Mouse (Mus musculus): ENCODE results near the gene Plin3. TPM values are rescaled to one million over a fixed set of nuclear protein-coding genes. Genes with fewer than 3 reads are reported as not detected.

Plin3 gene
- total and polyA plus RNA-seq, 3 experiments = 66.2 to 221 (median 160) TPM

DNA sequence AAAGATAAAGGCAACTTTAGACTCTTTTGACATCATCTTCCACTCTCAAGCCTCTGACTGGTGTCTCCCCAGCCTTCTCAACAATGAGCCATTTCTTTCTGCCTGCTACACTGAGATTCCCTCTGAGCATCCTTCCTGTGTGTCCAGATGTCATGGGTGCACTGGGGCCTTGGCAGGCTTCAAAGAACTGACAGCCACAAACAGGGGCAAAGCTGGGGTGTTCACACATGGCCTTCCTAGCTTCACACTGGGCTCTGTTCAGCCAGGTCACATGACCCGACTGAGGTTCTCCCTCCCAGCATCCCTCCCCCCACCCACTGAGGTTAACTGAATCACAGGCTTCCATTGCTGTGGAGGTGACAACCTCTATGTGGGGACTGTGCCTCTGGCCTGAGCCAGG, 3.5 kb upstream of the Plin3 start:
- TF ChIP-seq EP300 (IDR thresholded peaks at IDR 0.05; ENCODE audit: insufficient read depth, low read depth, low read length) = no peak
- TF ChIP-seq CTCF (IDR thresholded peaks at IDR 0.05) = no peak
- no peak for TF ChIP-seq POLR2A (IDR thresholded peaks at IDR 0.05; ENCODE audit: insufficient read depth, low read depth, low read length)
- Histone ChIP-seq H3K4me3 (no peak overlapping the region), H3K9ac (ENCODE audit: low read depth, low read length) (no peak overlapping the region), H3K4me1 (ENCODE audit: control insufficient read depth, insufficient read depth, low read length) (peaks cover 2% of the 10 kb centered on the region), H3K79me2 (replicated peaks; ENCODE audit: control insufficient read depth, insufficient read depth, low read length) (no peaks in the 10 kb centered on the region), H3K27ac (no peak overlapping the region), H3K36me3 (ENCODE audit: control insufficient read depth, insufficient read depth, low read length) (no peaks in the 10 kb centered on the region), H3K27me3 (ENCODE audit: control insufficient read depth, insufficient read depth, low read length) (no peaks in the 10 kb centered on the region)
- intact Hi-C loops (cut with DNase I) = no loop called here
- no peak for DNase-seq
- 77% methylated on average over 1 of the region's 1 CpGs for WGBS

DNA sequence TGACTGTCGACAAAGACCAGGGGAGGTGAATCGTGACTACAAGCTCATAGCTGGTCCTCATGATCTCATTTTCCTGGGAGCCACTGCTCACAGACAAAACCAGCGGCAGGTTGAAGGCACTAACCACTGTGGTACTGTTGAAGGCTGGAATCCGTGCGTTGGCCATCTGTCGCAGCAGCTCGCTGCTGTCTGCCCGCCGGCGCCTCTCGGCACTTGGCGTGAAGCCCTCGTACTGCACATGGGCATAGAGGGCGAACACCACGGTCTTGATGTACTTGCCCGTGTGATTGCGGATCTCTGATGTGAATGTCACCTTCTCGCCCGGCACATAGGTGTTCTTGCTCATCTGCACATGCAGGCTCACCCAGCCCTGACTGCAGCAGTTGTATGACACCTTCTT, 1.6 kb upstream of the Plin3 start:
- no peak overlapping the region for H3K9ac ChIP-seq (ENCODE audit: low read depth, low read length)
- H3K79me2 ChIP-seq (replicated peaks; ENCODE audit: control insufficient read depth, insufficient read depth, low read length) = no peaks in the 10 kb centered on the region
- DNase-seq = no peak
- peaks cover 2% of the 10 kb centered on the region for H3K4me1 ChIP-seq (ENCODE audit: control insufficient read depth, insufficient read depth, low read length)
- H3K27me3 ChIP-seq (ENCODE audit: control insufficient read depth, insufficient read depth, low read length) = no peaks in the 10 kb centered on the region
- intact Hi-C loops (cut with DNase I) = no loop called here
- no peaks in the 10 kb centered on the region for H3K36me3 ChIP-seq (ENCODE audit: control insufficient read depth, insufficient read depth, low read length)
- WGBS = 92% methylated on average over 19 of the region's 19 CpGs
- no peak overlapping the region for H3K27ac ChIP-seq
- no peak for TF ChIP-seq EP300 (IDR thresholded peaks at IDR 0.05; ENCODE audit: insufficient read depth, low read depth, low read length)
- no peak for TF ChIP-seq CTCF (IDR thresholded peaks at IDR 0.05)
- no peak for TF ChIP-seq POLR2A (IDR thresholded peaks at IDR 0.05; ENCODE audit: insufficient read depth, low read depth, low read length)
- H3K4me3 ChIP-seq = no peak overlapping the region

DNA sequence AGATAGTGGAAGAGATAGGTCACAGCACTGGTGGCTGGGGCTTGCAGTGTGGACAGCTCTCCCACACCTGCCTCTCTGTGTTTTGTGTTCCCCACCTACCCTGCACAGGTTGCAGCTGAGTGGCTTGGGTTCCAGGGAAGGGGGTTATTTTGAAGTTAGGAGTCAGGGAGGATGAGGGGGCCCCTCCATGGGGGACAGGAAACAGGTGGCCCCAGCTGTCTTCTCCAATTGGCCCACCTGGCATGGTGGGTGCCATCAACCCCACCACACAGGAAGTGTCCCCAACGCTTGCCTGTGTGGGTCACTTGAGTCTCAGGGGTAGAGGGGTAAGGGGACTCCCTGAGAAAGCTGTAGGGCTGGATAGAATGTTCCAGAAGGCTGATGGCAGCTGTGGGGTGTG, 618 bp upstream of the Plin3 start:
- Histone ChIP-seq H3K79me2 (replicated peaks; ENCODE audit: control insufficient read depth, insufficient read depth, low read length) (no peaks in the 10 kb centered on the region), H3K36me3 (ENCODE audit: control insufficient read depth, insufficient read depth, low read length) (no peaks in the 10 kb centered on the region), H3K9ac (ENCODE audit: low read depth, low read length) (no peak overlapping the region), H3K4me3 (no peak overlapping the region), H3K27ac (peak overlapping the region; percentile 72), H3K27me3 (ENCODE audit: control insufficient read depth, insufficient read depth, low read length) (no peaks in the 10 kb centered on the region), H3K4me1 (ENCODE audit: control insufficient read depth, insufficient read depth, low read length) (peaks cover 3% of the 10 kb centered on the region)
- WGBS = 64% methylated on average over 1 of the region's 1 CpGs
- TF ChIP-seq EP300 (IDR thresholded peaks at IDR 0.05; ENCODE audit: insufficient read depth, low read depth, low read length) (no peak), POLR2A (IDR thresholded peaks at IDR 0.05; ENCODE audit: insufficient read depth, low read depth, low read length) (no peak), CTCF (IDR thresholded peaks at IDR 0.05) (no peak)
- no peak for DNase-seq
- intact Hi-C loops (cut with DNase I) = no loop called here

DNA sequence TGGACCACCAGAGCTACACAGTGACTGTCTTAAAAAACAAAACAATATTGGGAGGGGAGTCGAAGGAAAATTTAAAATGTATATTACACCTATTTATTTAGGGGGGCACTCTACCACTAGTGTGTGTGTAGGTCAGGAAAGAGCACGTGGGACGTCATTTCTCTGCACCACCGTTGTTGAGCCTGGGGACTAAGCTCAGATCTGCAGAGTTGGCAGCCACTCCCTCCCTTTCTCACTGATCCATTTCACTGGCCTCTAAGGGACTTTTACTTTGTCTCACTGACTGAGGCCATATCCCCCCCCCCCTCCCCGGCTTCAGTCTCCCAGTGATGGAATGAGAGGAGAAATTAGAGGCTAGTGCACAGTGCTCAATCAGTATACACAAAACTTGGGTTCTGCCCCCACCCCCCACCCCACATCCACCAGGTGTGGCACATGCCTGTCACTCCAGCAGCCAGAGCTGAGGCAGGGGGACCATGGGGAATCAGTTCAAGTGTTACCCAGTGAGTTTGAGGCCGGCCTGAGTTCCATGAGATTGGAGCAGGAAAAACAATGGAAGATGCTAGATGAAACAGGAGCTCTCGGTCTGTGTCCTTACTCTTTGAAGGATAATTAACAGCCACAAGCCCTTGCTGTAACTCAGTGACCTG, 722 bp downstream of the Plin3 start:
- Histone ChIP-seq H3K27me3 (ENCODE audit: control insufficient read depth, insufficient read depth, low read length) (no peaks in the 10 kb centered on the region), H3K36me3 (ENCODE audit: control insufficient read depth, insufficient read depth, low read length) (no peaks in the 10 kb centered on the region), H3K4me1 (ENCODE audit: control insufficient read depth, insufficient read depth, low read length) (peaks cover 6% of the 10 kb centered on the region), H3K9ac (ENCODE audit: low read depth, low read length) (no peak overlapping the region), H3K79me2 (replicated peaks; ENCODE audit: control insufficient read depth, insufficient read depth, low read length) (no peaks in the 10 kb centered on the region), H3K4me3 (no peak overlapping the region), H3K27ac (peak overlapping the region; percentile 90)
- TF ChIP-seq EP300 (IDR thresholded peaks at IDR 0.05; ENCODE audit: insufficient read depth, low read depth, low read length) (no peak), CTCF (IDR thresholded peaks at IDR 0.05) (no peak), POLR2A (IDR thresholded peaks at IDR 0.05; ENCODE audit: insufficient read depth, low read depth, low read length) (no peak)
- intact Hi-C loops (cut with DNase I) = loop anchor here (1.0 to 2.0 kb wide), 2 partner anchors 13 to 58 kb away; no protein-coding TSS in a partner anchor
- no peak for DNase-seq
- WGBS = 87% methylated on average over 7 of the region's 7 CpGs

DNA sequence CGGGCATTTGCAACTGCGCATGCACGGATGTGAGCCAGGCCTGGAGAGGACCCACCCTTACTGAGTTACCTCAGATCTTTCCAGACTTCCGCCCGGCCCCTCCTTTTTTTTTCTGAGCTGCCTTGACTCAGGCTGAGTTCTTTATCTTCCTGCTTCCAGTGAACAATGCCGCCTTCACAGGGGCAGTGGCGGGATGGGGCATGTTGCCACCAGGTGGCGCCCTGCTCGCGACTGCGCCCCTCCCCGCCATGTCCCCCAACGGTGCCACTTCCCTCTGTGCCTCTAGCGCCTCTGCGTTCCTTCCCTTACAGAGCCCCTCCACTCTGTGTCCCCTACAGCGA, 1.5 kb downstream of the Plin3 start:
- Histone ChIP-seq H3K4me3 (peak overlapping the region; percentile 59), H3K4me1 (ENCODE audit: control insufficient read depth, insufficient read depth, low read length) (peaks cover 6% of the 10 kb centered on the region), H3K9ac (ENCODE audit: low read depth, low read length) (peak overlapping the region; percentile 67), H3K27ac (peak overlapping the region; percentile 90), H3K27me3 (ENCODE audit: control insufficient read depth, insufficient read depth, low read length) (no peaks in the 10 kb centered on the region), H3K79me2 (replicated peaks; ENCODE audit: control insufficient read depth, insufficient read depth, low read length) (no peaks in the 10 kb centered on the region), H3K36me3 (ENCODE audit: control insufficient read depth, insufficient read depth, low read length) (no peaks in the 10 kb centered on the region)
- DNase-seq = peak; percentile 89 to 94
- intact Hi-C loops (cut with DNase I) = loop anchor here (1.0 to 2.0 kb wide), 2 partner anchors 14 to 59 kb away; no protein-coding TSS in a partner anchor
- under 1% methylated on average over 16 of the region's 16 CpGs for WGBS
- TF ChIP-seq EP300 (IDR thresholded peaks at IDR 0.05; ENCODE audit: insufficient read depth, low read depth, low read length) (no peak; the same call in none of the 2 replicates), POLR2A (IDR thresholded peaks at IDR 0.05; ENCODE audit: insufficient read depth, low read depth, low read length) (peak; percentile 59), CTCF (IDR thresholded peaks at IDR 0.05) (peak; percentile 98)

DNA sequence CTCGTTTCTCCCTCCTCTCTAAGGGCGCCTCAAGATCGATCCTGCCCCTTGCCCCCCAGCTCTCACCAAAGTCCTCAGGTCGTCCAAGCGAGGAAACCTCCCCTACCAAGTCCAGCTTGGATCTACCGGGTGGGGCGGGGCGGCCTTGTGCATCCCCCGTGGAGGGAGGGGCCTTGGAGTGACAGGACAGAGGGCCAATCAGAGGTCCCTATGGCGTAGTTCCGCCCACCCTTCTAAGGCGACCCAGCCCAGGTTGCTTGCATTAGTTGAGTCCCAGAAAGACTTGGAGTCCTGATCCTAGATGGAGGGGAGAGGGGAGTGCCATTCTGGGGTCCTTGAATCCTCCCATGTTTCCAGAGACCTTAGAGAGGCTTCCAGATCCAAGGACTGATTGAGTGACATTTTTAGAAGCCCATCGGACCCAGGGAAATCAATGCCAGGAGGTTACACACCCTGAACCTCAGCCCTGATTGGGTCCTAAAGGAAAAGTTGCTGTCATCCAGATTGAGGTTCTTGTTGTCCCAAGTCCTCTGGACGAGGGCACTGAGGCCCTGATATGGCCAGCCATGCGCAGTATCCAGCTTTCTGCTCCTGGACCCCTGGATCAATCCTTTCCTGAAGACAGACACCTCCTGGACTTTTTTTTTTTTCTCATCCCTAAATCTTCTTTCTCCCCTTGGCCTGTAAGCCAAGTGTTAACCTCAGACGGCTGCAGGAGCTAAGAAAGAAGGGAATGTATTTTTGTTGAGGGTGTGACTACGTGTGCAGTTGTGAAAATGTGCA, 2.1 kb downstream of the Plin3 start:
- Histone ChIP-seq H3K79me2 (replicated peaks; ENCODE audit: control insufficient read depth, insufficient read depth, low read length) (no peaks in the 10 kb centered on the region), H3K27ac (peak overlapping the region; percentile 90), H3K4me3 (peak overlapping the region; percentile 59), H3K9ac (ENCODE audit: low read depth, low read length) (peak overlapping the region; percentile 67), H3K36me3 (ENCODE audit: control insufficient read depth, insufficient read depth, low read length) (no peaks in the 10 kb centered on the region), H3K4me1 (ENCODE audit: control insufficient read depth, insufficient read depth, low read length) (peaks cover 6% of the 10 kb centered on the region), H3K27me3 (ENCODE audit: control insufficient read depth, insufficient read depth, low read length) (no peaks in the 10 kb centered on the region)
- intact Hi-C loops (cut with DNase I) = loop anchor here (1.0 to 2.0 kb wide), 2 partner anchors 14 to 60 kb away; no protein-coding TSS in a partner anchor
- TF ChIP-seq CTCF (IDR thresholded peaks at IDR 0.05) = no peak
- TF ChIP-seq EP300 (IDR thresholded peaks at IDR 0.05; ENCODE audit: insufficient read depth, low read depth, low read length) = 0 out of 2 replicates have a peak, but pooled peaks have one; percentile 28
- TF ChIP-seq POLR2A (IDR thresholded peaks at IDR 0.05; ENCODE audit: insufficient read depth, low read depth, low read length) = peak; percentile 91
- peak; percentile 98 to 100 for DNase-seq
- WGBS = 2% methylated on average over 17 of the region's 17 CpGs

Measured in heart, adult 2 months (tissue).